Mouse (Mus musculus) cerebellum, adult (tissue): ENCODE measurements around the gene Gpr180.
A peak's percentile ranks its signal among the peaks of the same experiment; 100 is the strongest.
"Not testable (repeated sequence)": the region's sequence is repeated elsewhere in the genome, so short reads cannot be mapped to it uniquely, and the experiment has no call there.

Experiments
- ATAC-seq: cut with Nextera tagmentation; 2 replicates; pipeline ENCODE4 v1.9.2; 2017; ENCODE audit warnings: mild to moderate bottlenecking, moderate library complexity, mixed read lengths; ENCODE audit not compliant: insufficient number of reproducible peaks, low FRiP score, low TSS enrichment

Gene Gpr180

DNA sequence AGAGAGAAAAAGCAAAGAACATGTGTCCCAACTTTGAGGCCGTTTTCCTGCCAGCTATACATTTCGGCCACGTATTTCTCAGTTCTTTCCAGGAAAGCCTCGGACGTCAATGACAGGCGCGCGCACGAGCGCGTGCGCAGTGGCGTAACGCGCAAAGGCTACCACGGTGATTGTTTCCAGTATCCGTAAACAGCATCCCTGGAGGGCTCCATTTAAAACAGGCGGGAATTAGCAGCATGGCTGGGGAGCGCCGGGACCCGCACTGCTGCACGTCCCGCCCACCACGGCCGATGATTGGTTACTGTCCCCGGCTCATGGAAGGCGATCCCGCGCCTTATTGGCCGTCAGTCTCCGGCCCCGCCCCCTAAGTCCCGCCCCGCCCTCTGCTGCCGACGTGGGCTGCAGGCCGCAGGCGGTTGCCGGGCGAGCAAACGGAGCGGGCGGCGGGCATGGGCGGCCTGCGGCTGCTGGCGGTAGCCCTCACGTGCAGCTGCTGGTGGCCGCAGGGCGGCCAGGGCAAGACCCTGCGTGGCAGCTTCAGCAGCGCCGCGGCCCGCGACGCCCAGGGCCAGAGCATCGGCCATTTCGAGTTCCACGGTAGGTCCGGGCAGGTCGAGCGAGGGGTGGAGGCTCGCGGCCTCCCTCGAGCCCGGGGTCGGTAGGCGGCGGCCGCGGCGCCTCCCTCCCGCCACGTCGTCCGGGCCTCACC, at the start of gene Gpr180:
Gpr180 (plus strand) TSS at position 415 of the 709 bp plus-strand sequence.
- ATAC-seq, result peak; percentile 92

GRCm38 (mm10) chr14:118088437-118089207, 48.3 kb upstream of the Gpr180 start:
- ATAC-seq, result peak; percentile 13; the same call in 1 of the 2 replicates

DNA sequence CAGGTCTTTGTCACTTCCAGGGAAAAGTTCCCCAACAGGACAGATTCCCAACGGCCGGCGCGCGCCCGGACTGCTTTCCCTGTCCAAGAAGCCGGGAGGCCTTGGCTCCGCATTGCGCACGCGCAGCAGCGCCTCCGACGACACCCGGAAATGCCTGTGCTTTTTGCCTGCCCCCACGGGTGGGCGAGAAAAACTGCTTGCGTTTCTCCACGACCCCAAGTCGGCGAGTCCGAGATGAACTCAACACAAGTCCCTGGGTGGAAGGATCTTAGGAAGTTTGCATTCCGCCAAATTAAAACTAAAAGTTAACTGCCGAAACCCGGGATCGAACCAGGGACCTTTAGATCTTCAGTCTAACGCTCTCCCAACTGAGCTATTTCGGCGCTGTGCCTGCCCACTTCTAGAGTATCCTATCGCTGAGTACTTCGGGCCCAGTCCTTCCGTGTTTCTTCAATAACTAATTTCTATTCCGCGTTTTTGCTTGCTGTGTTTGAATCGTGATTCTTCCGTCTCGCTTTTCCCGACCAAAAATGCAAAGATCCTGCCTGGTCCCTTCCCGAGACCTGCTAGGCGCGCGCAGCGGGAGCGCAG, 47.6 kb upstream of the Gpr180 start:
- ATAC-seq, result peak; percentile 59

DNA sequence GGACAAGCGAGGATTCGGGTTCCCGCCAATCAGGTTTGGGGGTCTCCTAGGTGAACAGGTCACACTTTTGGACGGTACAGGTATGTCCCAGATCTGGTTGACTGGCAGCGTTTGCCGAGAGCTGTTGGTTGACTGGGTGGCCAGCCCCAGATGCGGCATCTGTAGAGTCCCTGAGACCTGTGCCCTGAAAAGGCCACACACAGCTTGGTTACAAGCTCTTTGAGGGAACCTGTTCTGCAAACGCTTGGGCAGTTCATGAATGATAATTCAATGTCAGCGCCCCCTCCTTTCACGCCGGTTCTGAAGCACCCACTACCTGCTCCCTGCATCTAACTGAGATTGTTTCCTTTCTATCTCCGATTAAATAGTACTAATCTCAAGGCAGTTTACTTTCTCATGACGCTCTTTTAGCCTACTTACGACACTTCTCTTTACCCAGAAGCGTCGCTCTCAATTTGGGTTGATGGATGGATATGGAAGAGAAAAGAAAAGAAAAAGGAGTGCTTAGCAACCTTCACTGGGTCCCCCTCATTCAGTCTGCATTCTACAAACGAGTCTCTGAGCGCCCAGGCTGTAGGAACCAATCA, 47.1 kb upstream of the Gpr180 start:
- peak; percentile 38; the same call in 1 of the 2 replicates for ATAC-seq

- no peak for ATAC-seq
Observed at GRCm38 (mm10) chr14:118098265-118098664, 38.7 kb upstream of the Gpr180 start.

GRCm38 (mm10) chr14:118101227-118101990, 35.5 kb upstream of the Gpr180 start:
- no peak for ATAC-seq

GRCm38 (mm10) chr14:118107479-118107878, 29.5 kb upstream of the Gpr180 start:
- ATAC-seq, result not testable (repeated sequence)

DNA sequence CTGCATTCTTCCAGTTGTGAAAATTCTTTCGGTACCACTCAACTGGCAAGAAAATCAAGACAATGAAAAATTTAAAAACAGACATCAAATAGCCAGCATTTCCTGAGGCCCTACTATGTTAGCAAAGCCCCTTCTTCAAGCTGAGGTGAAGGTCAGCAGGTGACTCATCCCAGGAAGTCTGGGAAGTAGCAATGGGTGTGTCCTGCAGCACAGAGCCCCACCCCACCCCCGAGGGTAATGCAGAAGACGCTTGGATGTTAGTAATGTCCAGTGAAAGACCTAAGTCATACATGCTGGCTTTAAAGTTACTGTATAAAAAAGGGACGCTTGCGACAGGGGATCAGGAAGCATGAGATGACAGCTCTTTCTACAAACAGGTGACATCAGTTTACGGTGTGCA, 23.8 kb upstream of the Gpr180 start:
- no peak for ATAC-seq

DNA sequence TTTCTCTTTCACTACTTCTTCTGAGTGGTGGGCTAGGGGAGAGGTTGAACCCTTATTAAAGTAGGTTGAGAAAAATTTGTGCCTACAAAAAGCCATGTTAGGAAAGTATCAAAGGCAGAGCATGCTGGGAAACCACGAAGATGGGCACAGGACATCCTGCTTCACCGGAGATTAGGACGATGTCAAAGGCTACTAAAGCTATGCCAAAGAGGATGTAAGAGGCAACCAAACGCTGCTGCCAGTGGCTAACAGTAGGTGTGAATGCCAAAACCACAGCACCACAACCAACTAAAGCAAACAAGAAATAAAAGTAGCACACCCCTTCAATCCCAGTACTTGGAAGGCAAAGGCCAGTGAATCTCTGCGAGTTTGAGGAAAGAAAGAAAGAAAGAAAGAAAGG, 12.8 kb upstream of the Gpr180 start:
- no peak for ATAC-seq

DNA sequence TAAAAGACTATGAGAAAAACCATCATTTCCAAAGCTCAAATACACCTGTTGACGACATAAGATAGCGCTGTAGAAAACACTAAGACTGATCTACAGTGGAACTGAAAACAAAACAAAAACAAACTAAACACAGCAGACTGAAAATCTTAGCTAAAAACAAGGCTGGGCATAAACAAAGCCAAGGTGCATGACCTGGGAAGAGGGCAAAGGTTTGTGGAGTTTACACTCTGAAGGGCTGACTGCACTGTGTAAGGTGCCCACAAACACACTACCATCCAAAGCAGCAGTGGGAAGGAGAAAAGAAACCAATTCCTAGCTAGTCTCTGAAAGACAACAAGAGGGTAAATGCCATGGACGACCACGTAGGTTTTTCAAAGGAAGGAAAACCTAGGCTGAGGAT, 12.2 kb upstream of the Gpr180 start:
- ATAC-seq, result no peak

GRCm38 (mm10) chr14:118126301-118126700, 10.7 kb upstream of the Gpr180 start:
- ATAC-seq, result no peak

GRCm38 (mm10) chr14:118131472-118131871, 5.5 kb upstream of the Gpr180 start:
- ATAC-seq, result no peak

DNA sequence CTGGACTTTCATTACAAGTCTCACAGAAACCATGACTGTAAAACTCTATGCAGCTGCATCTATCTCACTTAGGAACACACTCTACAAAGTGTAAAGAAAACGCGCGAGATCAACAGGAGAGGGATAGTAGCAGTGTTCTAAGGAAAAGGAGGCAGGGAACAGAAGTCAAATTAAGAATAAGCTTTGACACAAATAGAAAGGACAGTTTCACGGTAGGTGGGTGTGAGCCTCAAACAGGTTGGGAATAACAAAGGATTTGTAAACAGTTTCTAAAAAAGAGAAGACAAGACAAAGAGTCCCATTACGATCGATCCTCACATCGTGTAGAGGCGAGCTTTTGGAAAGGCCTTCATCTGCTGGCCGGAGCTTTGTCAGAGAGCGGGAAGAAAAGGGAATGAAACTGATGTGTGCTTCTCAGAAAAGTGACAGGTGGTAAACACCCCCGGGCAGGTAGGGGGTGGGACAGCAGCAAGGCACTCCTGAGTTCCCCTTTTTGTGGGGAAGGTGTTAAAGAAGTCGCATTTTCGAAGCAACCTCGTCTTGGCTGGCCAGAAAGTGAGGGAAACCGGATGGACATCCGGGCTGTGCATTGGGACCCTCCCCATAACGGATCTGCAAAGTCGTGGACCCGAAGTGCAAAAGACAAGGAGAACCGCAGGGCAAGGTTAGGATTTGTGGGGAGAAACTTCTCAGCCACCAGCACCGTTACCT, 4.9 kb upstream of the Gpr180 start:
- no peak for ATAC-seq

- peak; percentile 74 for ATAC-seq
Observed at GRCm38 (mm10) chr14:118132642-118132977, 4.3 kb upstream of the Gpr180 start, which contains the start of gene Tgds. Tgds (minus strand) TSS chr14:118132755.

GRCm38 (mm10) chr14:118137487-118137886, 529 bp downstream of the Gpr180 start:
- ATAC-seq, result peak; percentile 14

DNA sequence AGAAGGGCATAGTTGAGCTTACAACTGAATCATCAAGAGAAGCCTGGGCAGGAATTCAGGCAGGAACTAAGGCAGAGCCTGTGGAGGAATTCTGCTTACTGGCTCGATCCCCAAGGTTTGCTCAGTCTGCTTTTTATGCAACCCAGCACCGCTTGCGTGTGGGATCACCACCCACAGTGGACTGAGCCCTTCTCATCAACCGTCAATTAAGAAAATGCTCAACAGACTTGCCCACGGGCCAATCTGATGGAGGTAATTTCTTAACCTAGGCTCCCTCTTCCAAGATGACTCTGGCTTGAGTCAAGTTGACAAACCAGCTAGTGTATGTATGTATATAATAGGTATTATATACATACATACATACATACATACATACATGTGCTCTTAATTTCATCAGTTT, 5.3 kb downstream of the Gpr180 start:
- no peak for ATAC-seq

- no peak for ATAC-seq
Observed at GRCm38 (mm10) chr14:118148046-118148445, 11.1 kb downstream of the Gpr180 start.

- ATAC-seq, result no peak
Observed at GRCm38 (mm10) chr14:118148554-118148953, 11.6 kb downstream of the Gpr180 start.

DNA sequence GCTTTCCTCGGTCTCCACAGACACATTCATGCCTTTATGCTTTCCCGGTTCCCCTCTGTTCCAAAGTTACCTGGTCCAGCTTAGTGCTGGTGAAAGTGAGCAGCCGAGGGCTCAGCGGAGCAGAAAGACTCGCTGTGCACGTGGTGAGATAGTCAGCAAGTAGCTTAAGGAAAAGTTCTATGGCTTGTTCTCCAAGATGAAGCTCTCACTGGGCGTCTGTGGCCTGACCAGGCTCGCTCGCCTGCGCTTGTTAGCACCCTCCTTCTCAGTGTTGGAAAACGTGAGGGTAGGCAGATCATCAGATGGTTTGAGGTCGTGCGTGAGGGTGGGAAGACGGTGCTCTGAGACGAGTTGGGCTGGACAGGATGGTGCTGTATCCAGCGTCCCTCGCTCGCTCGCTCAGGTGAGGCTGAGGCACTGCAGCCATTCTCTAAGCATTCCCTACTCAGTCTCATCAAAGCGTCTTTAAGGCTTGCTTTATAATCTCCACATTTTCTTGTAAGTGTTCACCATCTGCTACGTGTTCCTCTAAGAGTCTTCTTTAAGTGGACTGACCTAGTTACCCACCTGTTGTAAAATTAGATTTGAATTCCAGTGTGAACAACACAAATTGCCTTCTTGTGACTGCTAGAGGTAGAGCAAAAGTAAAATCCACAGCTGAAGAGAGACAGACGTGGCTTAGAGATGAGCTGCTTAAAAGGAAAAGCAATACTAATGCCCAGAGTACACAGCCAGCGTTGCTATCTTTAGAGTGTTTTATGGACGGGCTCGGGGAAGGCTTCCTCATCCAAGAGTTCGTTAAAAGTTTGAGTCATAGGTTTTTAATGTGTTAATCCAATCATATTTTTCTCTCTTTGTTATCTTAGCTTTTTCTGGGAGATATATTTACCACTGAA, 13.9 kb downstream of the Gpr180 start:
- no peak for ATAC-seq
